Mouse (Mus musculus) limb, embryonic 14.5 days (tissue): ENCODE measurements around the gene Aoc1. TPM values are rescaled to one million over a fixed set of nuclear protein-coding genes. Genes with fewer than 3 reads are reported as not detected.

Experiments used
- ATAC-seq: fragments of 200-750 bp; cut with Nextera tagmentation; 2 replicates; pipeline ENCODE4 v1.8.0; 2017; ENCODE audit warnings: low read depth, moderate number of reproducible peaks, moderate TSS enrichment; ENCODE audit not compliant: low FRiP score
- DNase-seq: peaks from one replicate; pipeline ENCODE4 v3.0.0-alpha.2; 2015; ENCODE audit warnings: low spot score
- H3K27ac ChIP-seq: fragments of 300-500 bp; sonication (generic); replicated peaks from 2 replicates; pipeline ENCODE4 v1.5.1; 2014; ENCODE audit warnings: low read depth, mild to moderate bottlenecking, low read length, moderate library complexity, mixed read lengths
- H3K27me3 ChIP-seq: fragments of 300-500 bp; sonication (generic); 2 replicates; pipeline ENCODE4 v1.6.1; 2014; ENCODE audit warnings: low read length, mixed read lengths; ENCODE audit not compliant: control insufficient read depth, insufficient read depth
- H3K36me3 ChIP-seq: fragments of 300-500 bp; sonication (generic); 2 replicates; pipeline ENCODE4 v1.6.1; 2014; ENCODE audit warnings: mild to moderate bottlenecking, low read length, moderate library complexity, mixed read lengths; ENCODE audit not compliant: control insufficient read depth, insufficient read depth
- H3K4me1 ChIP-seq: fragments of 300-500 bp; sonication (generic); 2 replicates; pipeline ENCODE4 v1.6.1; 2014; ENCODE audit warnings: antibody characterized with exemption, low read length, mixed read lengths; ENCODE audit not compliant: control insufficient read depth, insufficient read depth
- H3K4me2 ChIP-seq: fragments of 300-500 bp; sonication (generic); replicated peaks from 2 replicates; pipeline ENCODE4 v1.6.1; 2014; ENCODE audit warnings: low read depth, mild to moderate bottlenecking, low read length, moderate library complexity; ENCODE audit not compliant: severe bottlenecking
- H3K4me3 ChIP-seq: fragments of 300-500 bp; sonication (generic); replicated peaks from 2 replicates; pipeline ENCODE4 v1.5.1; 2014; ENCODE audit warnings: low read length
- H3K9ac ChIP-seq: fragments of 300-500 bp; sonication (generic); 2 replicates; pipeline ENCODE4 v1.6.1; 2014; ENCODE audit warnings: mild to moderate bottlenecking, low read depth, low read length, moderate library complexity; ENCODE audit not compliant: severe bottlenecking
- H3K9me3 ChIP-seq: fragments of 300-500 bp; sonication (generic); 2 replicates; pipeline ENCODE4 v1.6.1; 2016; ENCODE audit warnings: low read length; ENCODE audit not compliant: control insufficient read depth
- POLR2A ChIP-seq: fragments of 200-500 bp; IDR thresholded peaks from 2 replicates; pipeline ENCODE4 v1.8.0; 2012; ENCODE audit warnings: inconsistent platforms, mild to moderate bottlenecking, moderate library complexity, borderline replicate concordance; ENCODE audit not compliant: insufficient read depth, insufficient read length; ENCODE audit errors: extremely low read depth
- WGBS: fragments of 180-500 bp; shearing (Covaris S2); extraction: QIAGEN DNeasy Blood & Tissue Kit; methylation state at CpG from one replicate; pipeline ENCODE4 v1.1.7; 2014; 5-methylcytosine and 5-hydroxymethylcytosine counted together
- polyA plus RNA-seq, 2 experiments: library from polyadenylated mRNA; depleted of rRNA in 1 of 2; stranded (reverse) in 1 of 2; unstranded in 1 of 2; fragments of >200 nt; fragmentation: Nextera tagmentation in 1 of 2; extraction: Ambion mirVana in 1 of 2; gene quantifications; 2 replicates each; pipeline versions ENCODE4 v1.2.1 to v1.2.3; 2012 to 2014

The Aoc1 gene
- polyA plus RNA-seq, 2 experiments = 0.34 TPM; not detected in 1

- H3K27me3 ChIP-seq = no peaks in the 10 kb centered on the region
- no peak overlapping the region for H3K4me3 ChIP-seq
- H3K4me2 ChIP-seq = no peak overlapping the region
- ATAC-seq = no peak
- H3K36me3 ChIP-seq = no peaks in the 10 kb centered on the region
- no peak for TF ChIP-seq POLR2A
- H3K9ac ChIP-seq = no peak overlapping the region
- H3K27ac ChIP-seq = no peak overlapping the region
- DNase-seq = no peak
- 82% methylated on average over 17 of the region's 17 CpGs for WGBS
- no peaks in the 10 kb centered on the region for H3K4me1 ChIP-seq
- H3K9me3 ChIP-seq = no peaks in the 10 kb centered on the region
Measured at GRCm38 (mm10) chr6:48902511-48903406, 30.1 kb downstream of the Aoc1 start.

- no peaks in the 10 kb centered on the region for H3K27me3 ChIP-seq
- TF ChIP-seq POLR2A = no peak
- DNase-seq (no peak), ATAC-seq (no peak)
- 62% methylated on average over 4 of the region's 4 CpGs for WGBS
- no peaks in the 10 kb centered on the region for H3K4me1 ChIP-seq
- no peak overlapping the region for H3K4me2 ChIP-seq
- H3K9me3 ChIP-seq = no peaks in the 10 kb centered on the region
- H3K4me3 ChIP-seq = no peak overlapping the region
- no peak overlapping the region for H3K9ac ChIP-seq
- H3K27ac ChIP-seq = no peak overlapping the region
- no peaks in the 10 kb centered on the region for H3K36me3 ChIP-seq
Measured at GRCm38 (mm10) chr6:48903437-48903836, 30.7 kb downstream of the Aoc1 start.

DNA sequence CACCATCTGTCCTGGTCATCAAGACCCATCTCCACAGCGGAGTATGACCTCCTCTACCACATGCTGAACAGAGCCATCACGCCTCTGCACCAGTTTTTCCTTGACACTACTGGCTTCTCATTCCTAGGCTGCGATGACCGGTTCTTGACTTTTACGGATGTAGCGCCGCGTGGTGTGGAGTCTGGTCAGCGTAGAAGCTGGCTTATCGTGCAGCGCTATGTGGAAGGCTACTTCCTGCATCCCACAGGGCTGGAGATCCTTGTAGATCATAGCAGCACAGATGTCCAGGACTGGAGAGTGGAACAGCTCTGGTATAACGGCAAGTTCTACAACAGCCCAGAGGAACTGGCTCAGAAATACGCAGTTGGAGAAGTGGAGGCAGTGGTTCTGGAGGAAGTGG, 32.9 kb downstream of the Aoc1 start:
- no peaks in the 10 kb centered on the region for H3K9me3 ChIP-seq
- ATAC-seq (no peak), DNase-seq (no peak)
- no peak for TF ChIP-seq POLR2A
- H3K4me1 ChIP-seq = no peaks in the 10 kb centered on the region
- H3K4me2 ChIP-seq = no peak overlapping the region
- H3K4me3 ChIP-seq = no peak overlapping the region
- no peak overlapping the region for H3K27ac ChIP-seq
- WGBS = 90% methylated on average over 13 of the region's 13 CpGs
- no peaks in the 10 kb centered on the region for H3K36me3 ChIP-seq
- no peaks in the 10 kb centered on the region for H3K27me3 ChIP-seq
- H3K9ac ChIP-seq = no peak overlapping the region

DNA sequence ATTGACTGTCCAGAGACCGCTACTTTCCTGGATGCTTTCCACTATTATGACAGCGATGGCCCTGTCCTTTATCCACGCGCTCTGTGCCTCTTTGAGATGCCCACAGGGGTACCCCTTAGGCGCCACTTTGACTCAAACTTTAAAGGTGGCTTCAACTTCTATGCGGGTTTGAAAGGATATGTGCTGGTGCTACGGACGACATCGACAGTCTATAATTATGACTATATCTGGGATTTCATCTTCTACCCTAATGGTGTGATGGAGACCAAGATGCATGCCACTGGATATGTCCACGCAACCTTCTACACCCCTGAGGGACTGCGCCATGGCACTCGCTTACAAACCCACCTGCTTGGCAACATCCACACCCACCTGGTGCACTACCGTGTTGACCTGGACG, 33.7 kb downstream of the Aoc1 start:
- TF ChIP-seq POLR2A = no peak
- no peaks in the 10 kb centered on the region for H3K9me3 ChIP-seq
- DNase-seq = no peak
- H3K4me1 ChIP-seq = no peaks in the 10 kb centered on the region
- WGBS = 93% methylated on average over 14 of the region's 14 CpGs
- no peak for ATAC-seq
- no peak overlapping the region for H3K4me3 ChIP-seq
- H3K27me3 ChIP-seq = no peaks in the 10 kb centered on the region
- no peaks in the 10 kb centered on the region for H3K36me3 ChIP-seq
- H3K4me2 ChIP-seq = no peak overlapping the region
- no peak overlapping the region for H3K9ac ChIP-seq
- H3K27ac ChIP-seq = no peak overlapping the region

- Histone ChIP-seq H3K4me1 (no peaks in the 10 kb centered on the region), H3K27me3 (no peaks in the 10 kb centered on the region), H3K9ac (no peak overlapping the region), H3K9me3 (no peaks in the 10 kb centered on the region), H3K36me3 (no peaks in the 10 kb centered on the region), H3K4me2 (no peak overlapping the region), H3K4me3 (no peak overlapping the region), H3K27ac (no peak overlapping the region)
- no peak for TF ChIP-seq POLR2A
- 63% methylated on average over 1 of the region's 1 CpGs for whole genome bisulfite sequencing
- ATAC-seq = no peak
- DNase-seq = no peak
Measured at GRCm38 (mm10) chr6:48909229-48909628, 36.5 kb downstream of the Aoc1 start.
